Mouse (Mus musculus) testis, adult 2 months (tissue): ENCODE data around the gene Pgm5. TPM values are rescaled to one million over a fixed set of nuclear protein-coding genes. Genes with fewer than 3 reads are reported as not detected.

Source experiments
- H3K27ac ChIP-seq: fragments of 200-500 bp; 2 replicates; pipeline ENCODE4 v1.5.1; 2012; ENCODE audit warnings: low read depth, low read length; ENCODE audit not compliant: control insufficient read depth, insufficient read depth
- H3K27me3 ChIP-seq: fragments of 200-500 bp; 2 replicates; pipeline ENCODE4 v1.6.1; 2012; ENCODE audit warnings: mild to moderate bottlenecking, low read length, moderate library complexity; ENCODE audit not compliant: control insufficient read depth, insufficient read depth
- H3K36me3 ChIP-seq: fragments of 200-500 bp; 2 replicates; pipeline ENCODE4 v1.6.1; 2012; ENCODE audit warnings: mild to moderate bottlenecking, low read length; ENCODE audit not compliant: control insufficient read depth, insufficient read depth
- H3K4me1 ChIP-seq: fragments of 200-500 bp; 2 replicates; pipeline ENCODE4 v1.6.1; 2012; ENCODE audit warnings: low read length; ENCODE audit not compliant: control insufficient read depth, insufficient read depth
- H3K4me3 ChIP-seq: fragments of 200-500 bp; 2 replicates; pipeline ENCODE4 v1.5.1; 2012; ENCODE audit warnings: low read depth, mild to moderate bottlenecking, low read length, moderate library complexity, mixed read lengths; ENCODE audit not compliant: control insufficient read depth
- CTCF ChIP-seq: fragments of 200-500 bp; IDR thresholded peaks from 2 replicates; pipeline ENCODE4 v1.5.1; 2012; ENCODE audit warnings: low read depth, mild to moderate bottlenecking, inconsistent platforms, low read length, moderate library complexity; ENCODE audit not compliant: control insufficient read depth, insufficient read depth, insufficient replicate concordance
- POLR2A ChIP-seq: fragments of 200-500 bp; IDR thresholded peaks from 2 replicates; pipeline ENCODE4 v1.6.1; 2012; ENCODE audit warnings: low read depth, mild to moderate bottlenecking, inconsistent platforms, low read length, moderate library complexity; ENCODE audit not compliant: control insufficient read depth
- polyA plus RNA-seq: library from polyadenylated mRNA; depleted of rRNA; stranded (reverse); fragments of >200 nt; gene quantifications from 2 replicates; pipeline ENCODE4 v1.2.3, GENCODE M21; 2012

Pgm5 gene
- polyA plus RNA-seq, 1 experiment = 0.38 TPM

- H3K4me1 ChIP-seq = no peaks in the 10 kb centered on the region
- H3K27me3 ChIP-seq = no peaks in the 10 kb centered on the region
- no peaks in the 10 kb centered on the region for H3K36me3 ChIP-seq
- TF ChIP-seq CTCF (no peak), POLR2A (no peak)
- H3K27ac ChIP-seq = no peak overlapping the region
- no peak overlapping the region for H3K4me3 ChIP-seq
Measured at GRCm38 (mm10) chr19:24665771-24666170, 195.9 kb downstream of the Pgm5 start.

GRCm38 (mm10) chr19:24662346-24662745 is 199.3 kb downstream of the Pgm5 start:
- TF ChIP-seq POLR2A (no peak), CTCF (no peak)
- H3K27ac ChIP-seq = no peak overlapping the region
- no peak overlapping the region for H3K4me3 ChIP-seq
- H3K36me3 ChIP-seq = no peaks in the 10 kb centered on the region
- no peaks in the 10 kb centered on the region for H3K27me3 ChIP-seq
- H3K4me1 ChIP-seq = no peaks in the 10 kb centered on the region

GRCm38 (mm10) chr19:24656981-24657380 is 204.7 kb downstream of the Pgm5 start:
- no peak overlapping the region for H3K4me3 ChIP-seq
- H3K27me3 ChIP-seq = no peaks in the 10 kb centered on the region
- no peak overlapping the region for H3K27ac ChIP-seq
- no peak for TF ChIP-seq POLR2A
- no peak for TF ChIP-seq CTCF
- H3K36me3 ChIP-seq = no peaks in the 10 kb centered on the region
- H3K4me1 ChIP-seq = no peaks in the 10 kb centered on the region

DNA sequence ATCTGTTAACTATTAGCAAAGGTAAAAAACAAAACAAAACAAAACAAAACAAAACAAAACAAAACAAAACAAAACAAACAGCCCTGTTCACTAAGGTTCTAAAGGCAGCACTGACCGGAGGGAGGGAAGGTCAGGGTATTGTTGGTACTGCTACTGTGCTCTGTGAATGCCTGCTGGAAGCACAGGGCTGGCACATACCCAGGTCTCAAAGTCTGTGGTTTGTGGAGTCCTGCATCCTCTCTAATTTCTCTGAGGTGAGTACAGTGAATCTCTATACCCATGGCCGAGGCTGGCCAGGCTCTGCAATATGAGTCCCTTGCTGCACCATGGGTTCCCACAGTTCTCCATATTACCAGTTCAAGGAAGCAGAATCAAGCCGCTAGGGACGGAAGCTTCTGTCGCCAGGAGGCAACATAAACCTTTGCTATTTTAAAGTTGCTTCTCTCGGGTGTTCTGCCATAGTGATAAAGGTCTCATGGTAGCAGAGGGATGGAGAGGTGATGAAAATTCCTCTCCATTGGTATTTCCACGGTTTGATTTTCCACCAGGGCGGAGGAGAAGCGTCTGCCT is 208.3 kb downstream of the Pgm5 start:
- H3K27me3 ChIP-seq = no peaks in the 10 kb centered on the region
- no peak overlapping the region for H3K4me3 ChIP-seq
- no peaks in the 10 kb centered on the region for H3K36me3 ChIP-seq
- no peak overlapping the region for H3K27ac ChIP-seq
- TF ChIP-seq CTCF = no peak
- no peak for TF ChIP-seq POLR2A
- no peaks in the 10 kb centered on the region for H3K4me1 ChIP-seq

DNA sequence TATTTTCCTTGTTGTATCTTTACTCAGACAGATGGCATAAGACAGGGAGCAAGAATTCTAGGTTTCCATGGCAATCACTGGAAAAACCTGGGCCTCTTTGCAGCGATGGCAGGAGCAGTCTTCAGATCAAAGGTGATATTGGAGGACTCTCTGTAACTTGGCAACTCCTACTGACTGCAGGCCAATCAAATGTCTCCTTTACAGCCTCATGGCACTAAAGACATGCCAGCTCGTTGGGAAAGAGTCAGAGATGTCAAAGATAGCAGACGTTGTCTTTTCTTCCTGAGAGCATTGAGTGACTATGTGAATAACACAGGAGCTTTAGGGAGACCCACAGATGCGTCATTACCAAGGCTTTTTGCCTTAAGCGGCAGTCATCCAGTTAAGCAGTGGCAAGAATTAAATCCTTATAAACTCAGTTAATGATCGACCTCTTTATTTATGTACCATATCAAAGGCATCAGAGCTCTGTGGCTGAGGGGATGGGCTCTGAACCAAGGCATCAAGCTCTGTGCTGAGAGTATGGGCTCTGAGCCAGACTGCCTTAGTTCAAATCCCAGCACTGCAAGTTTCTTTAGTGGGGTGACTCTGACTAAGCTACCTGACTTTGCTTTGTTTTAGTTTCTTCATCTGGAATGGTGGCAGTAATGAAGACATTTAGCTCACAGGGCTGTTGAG is 209.2 kb downstream of the Pgm5 start:
- TF ChIP-seq POLR2A (no peak), CTCF (no peak)
- no peak overlapping the region for H3K4me3 ChIP-seq
- no peaks in the 10 kb centered on the region for H3K4me1 ChIP-seq
- H3K27me3 ChIP-seq = no peaks in the 10 kb centered on the region
- no peaks in the 10 kb centered on the region for H3K36me3 ChIP-seq
- H3K27ac ChIP-seq = no peak overlapping the region

- H3K27me3 ChIP-seq = no peaks in the 10 kb centered on the region
- no peaks in the 10 kb centered on the region for H3K36me3 ChIP-seq
- no peak overlapping the region for H3K27ac ChIP-seq
- H3K4me3 ChIP-seq = no peak overlapping the region
- no peaks in the 10 kb centered on the region for H3K4me1 ChIP-seq
- no peak for TF ChIP-seq CTCF
- no peak for TF ChIP-seq POLR2A
Measured at GRCm38 (mm10) chr19:24651595-24651994, 210.1 kb downstream of the Pgm5 start.

DNA sequence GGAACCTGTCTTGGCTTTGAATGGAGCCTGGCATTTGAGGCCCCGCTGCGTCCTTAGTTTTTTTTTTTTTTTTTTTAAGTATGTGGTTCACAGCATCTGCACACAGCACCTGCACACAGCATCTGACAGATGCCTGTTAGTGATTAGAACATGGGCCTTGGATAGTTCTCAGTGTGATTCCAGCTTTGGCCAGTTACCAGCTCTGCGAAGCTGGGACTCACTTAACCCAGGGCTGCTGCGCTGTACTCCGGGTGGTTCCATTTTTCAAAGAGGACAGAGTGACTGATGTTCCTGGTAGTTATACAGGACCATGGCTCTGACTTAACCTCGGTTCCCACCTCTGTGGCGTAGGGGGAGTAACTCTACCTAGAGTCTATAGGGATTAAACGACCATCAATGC is 211.2 kb downstream of the Pgm5 start:
- no peaks in the 10 kb centered on the region for H3K4me1 ChIP-seq
- H3K4me3 ChIP-seq = no peak overlapping the region
- H3K36me3 ChIP-seq = no peaks in the 10 kb centered on the region
- no peaks in the 10 kb centered on the region for H3K27me3 ChIP-seq
- no peak overlapping the region for H3K27ac ChIP-seq
- TF ChIP-seq CTCF (no peak), POLR2A (no peak)
